Mouse (Mus musculus) adrenal gland, postnatal 25 days (tissue): ENCODE results near the gene Lin52. TPM values are rescaled to one million over a fixed set of nuclear protein-coding genes. Genes with fewer than 3 reads are reported as not detected.

ENCODE experiments used
- total RNA-seq: library from RNA; stranded (reverse); gene quantifications from 2 replicates; pipeline ENCODE4 v1.2.3, GENCODE M21; 2021

Lin52 gene
- total RNA-seq, 1 experiment from 2014 or later, result 18.5 TPM

Other genes starting within 250 kb of the Lin52 start
- 22.3 and 32.8 TPM in 2 replicates for gene Elmsan1, start 232.5 kb upstream of the Lin52 start, total RNA-seq
- 74.9 and 93.1 TPM in 2 replicates for gene Ptgr2, start 166.2 kb upstream of the Lin52 start, total RNA-seq
- gene Zfp410, start 134.6 kb upstream of the Lin52 start, total RNA-seq, result 41.4 and 42.0 TPM in 2 replicates
- gene Coq6, start 89.8 kb upstream of the Lin52 start, total RNA-seq, result 53.9 and 67.3 TPM in 2 replicates
- gene Fam161b, start 89.6 kb upstream of the Lin52 start, total RNA-seq, result 2.9 and 3.0 TPM in 2 replicates
- gene Entpd5, start 42.4 kb upstream of the Lin52 start, total RNA-seq, result 137 and 159 TPM in 2 replicates
- 3.5 and 4.3 TPM in 2 replicates for gene Bbof1, start 42.4 kb upstream of the Lin52 start, total RNA-seq
- 17.9 and 19.3 TPM in 2 replicates for gene Rnf113a2, start 34.2 kb upstream of the Lin52 start, total RNA-seq
- gene Aldh6a1, start 418 bp upstream of the Lin52 start, total RNA-seq, result 156 and 187 TPM in 2 replicates
- not detected in 2 replicates for gene Vsx2, start 118.3 kb downstream of the Lin52 start, total RNA-seq
- gene Abcd4, start 166.0 kb downstream of the Lin52 start, total RNA-seq, result 18.1 and 21.0 TPM in 2 replicates
- gene Vrtn, start 189.6 kb downstream of the Lin52 start, total RNA-seq, result not detected in 2 replicates
- not detected in 2 replicates for gene Syndig1l, start 247.4 kb downstream of the Lin52 start, total RNA-seq